Mouse (Mus musculus): Measurements from ENCODE around the gene Grb2. TPM values are rescaled to one million over a fixed set of nuclear protein-coding genes. Genes with fewer than 3 reads are reported as not detected.

The Grb2 gene
- polyA plus RNA-seq, 1 experiment, result 3.8 TPM

DNA sequence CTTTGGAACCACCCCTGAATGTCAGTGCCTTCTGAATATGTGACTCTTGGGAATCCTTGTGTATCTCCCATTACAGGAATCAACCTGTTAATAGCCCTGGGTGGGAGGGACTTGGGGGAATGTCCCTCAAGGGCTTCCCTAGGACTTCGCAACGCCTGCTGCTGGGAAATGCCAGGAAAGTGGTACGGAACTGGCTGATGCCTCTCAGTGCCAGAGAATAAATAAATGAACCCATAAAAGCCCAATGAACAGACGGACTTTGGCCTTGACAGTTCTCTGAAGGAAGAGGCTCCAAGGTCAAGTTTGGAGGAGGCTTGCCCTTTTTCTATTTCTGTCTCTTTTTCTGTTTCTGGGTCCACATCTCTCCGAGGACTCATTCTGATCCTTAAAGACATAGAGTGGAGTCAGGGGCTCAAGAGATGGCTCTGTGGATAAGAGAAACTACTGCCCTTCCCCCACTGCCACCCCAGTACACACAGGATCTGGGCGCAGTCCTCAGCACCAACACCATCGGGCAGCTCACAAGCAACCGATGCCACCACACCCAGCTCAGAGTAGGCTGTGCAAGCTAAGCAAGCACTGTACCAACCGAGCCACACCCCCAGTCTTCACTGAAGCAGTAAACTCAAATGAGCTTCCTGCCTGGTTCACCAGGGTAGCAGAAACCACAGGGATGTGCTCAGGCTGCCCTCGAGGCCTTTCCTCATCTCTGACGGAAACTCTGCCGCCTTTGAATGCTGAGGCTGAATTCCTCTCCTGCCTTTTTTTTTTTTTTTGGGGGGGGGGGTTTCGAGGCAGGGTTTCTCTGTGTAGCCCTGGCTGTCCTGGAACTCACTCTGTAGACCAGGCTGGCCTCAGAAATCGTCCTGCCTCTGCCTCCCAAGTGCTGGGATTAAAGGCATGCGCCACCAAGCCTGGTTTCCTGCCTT, 8.3 kb upstream of the Grb2 start:
- Histone ChIP-seq H3K4me1 (ENCODE audit: control insufficient read depth) (peaks cover 35% of the 10 kb centered on the region), H3K27me3 (ENCODE audit: control insufficient read depth) (no peaks in the 10 kb centered on the region), H3K36me3 (ENCODE audit: control insufficient read depth) (no peaks in the 10 kb centered on the region), H3K9me3 (ENCODE audit: control insufficient read depth, low read length) (no peaks in the 10 kb centered on the region), H3K4me3 (replicated peaks) (no peak overlapping the region)
- TF ChIP-seq GATA1 (IDR thresholded peaks at IDR 0.05; ENCODE audit: low read length) (no peak), TAL1 (IDR thresholded peaks at IDR 0.05; ENCODE audit: low read length) (no peak)

DNA sequence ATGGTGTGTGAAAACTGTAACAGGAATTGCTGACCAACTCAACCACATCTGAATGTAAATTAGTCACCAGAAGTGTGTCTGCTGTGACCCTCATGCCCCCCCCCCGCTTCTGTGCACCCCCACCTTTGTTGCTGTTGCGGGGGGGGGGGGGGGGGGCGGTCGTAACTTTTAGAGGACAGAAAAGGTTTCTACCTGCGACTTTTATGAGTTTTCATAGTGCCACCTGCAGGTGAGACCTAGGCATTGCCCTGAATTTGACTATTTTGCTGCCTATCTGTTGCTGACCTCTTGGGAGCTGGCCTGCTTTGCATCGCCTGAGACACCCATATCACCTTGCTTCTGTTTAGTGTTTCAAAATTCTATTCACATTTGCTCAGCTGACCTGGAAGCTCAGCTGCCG, 6.1 kb upstream of the Grb2 start:
- no peaks in the 10 kb centered on the region for H3K36me3 ChIP-seq (ENCODE audit: control insufficient read depth)
- no peak for TF ChIP-seq GATA1 (IDR thresholded peaks at IDR 0.05; ENCODE audit: low read length)
- TF ChIP-seq TAL1 (IDR thresholded peaks at IDR 0.05; ENCODE audit: low read length), result no peak
- no peaks in the 10 kb centered on the region for H3K27me3 ChIP-seq (ENCODE audit: control insufficient read depth)
- no peak overlapping the region for H3K4me3 ChIP-seq (replicated peaks)
- H3K4me1 ChIP-seq (ENCODE audit: control insufficient read depth), result peaks cover 43% of the 10 kb centered on the region
- H3K9me3 ChIP-seq (ENCODE audit: control insufficient read depth, low read length), result no peaks in the 10 kb centered on the region

DNA sequence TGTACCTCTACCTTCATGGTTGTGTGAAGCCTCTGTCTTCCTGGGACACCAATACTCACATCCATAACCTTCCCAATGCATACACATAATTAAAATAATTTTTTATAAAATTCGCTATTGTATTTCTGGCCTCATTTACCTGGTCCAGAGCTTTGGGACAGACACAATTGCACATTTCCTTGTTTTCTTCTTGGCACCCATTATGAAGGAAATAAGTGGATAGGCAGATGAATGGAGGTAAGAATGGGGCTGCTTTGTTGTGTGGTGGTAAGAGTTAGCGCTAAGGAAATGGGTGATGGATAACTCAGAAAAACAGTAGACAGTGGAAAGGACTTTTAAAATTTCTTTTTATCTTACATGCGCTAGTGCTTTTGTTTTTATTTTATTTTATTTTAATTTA, 5.0 kb upstream of the Grb2 start:
- H3K27me3 ChIP-seq (ENCODE audit: control insufficient read depth), result no peaks in the 10 kb centered on the region
- no peak for TF ChIP-seq GATA1 (IDR thresholded peaks at IDR 0.05; ENCODE audit: low read length)
- TF ChIP-seq TAL1 (IDR thresholded peaks at IDR 0.05; ENCODE audit: low read length), result no peak
- H3K9me3 ChIP-seq (ENCODE audit: control insufficient read depth, low read length), result no peaks in the 10 kb centered on the region
- peaks cover 53% of the 10 kb centered on the region for H3K4me1 ChIP-seq (ENCODE audit: control insufficient read depth)
- no peaks in the 10 kb centered on the region for H3K36me3 ChIP-seq (ENCODE audit: control insufficient read depth)
- no peak overlapping the region for H3K4me3 ChIP-seq (replicated peaks)

DNA sequence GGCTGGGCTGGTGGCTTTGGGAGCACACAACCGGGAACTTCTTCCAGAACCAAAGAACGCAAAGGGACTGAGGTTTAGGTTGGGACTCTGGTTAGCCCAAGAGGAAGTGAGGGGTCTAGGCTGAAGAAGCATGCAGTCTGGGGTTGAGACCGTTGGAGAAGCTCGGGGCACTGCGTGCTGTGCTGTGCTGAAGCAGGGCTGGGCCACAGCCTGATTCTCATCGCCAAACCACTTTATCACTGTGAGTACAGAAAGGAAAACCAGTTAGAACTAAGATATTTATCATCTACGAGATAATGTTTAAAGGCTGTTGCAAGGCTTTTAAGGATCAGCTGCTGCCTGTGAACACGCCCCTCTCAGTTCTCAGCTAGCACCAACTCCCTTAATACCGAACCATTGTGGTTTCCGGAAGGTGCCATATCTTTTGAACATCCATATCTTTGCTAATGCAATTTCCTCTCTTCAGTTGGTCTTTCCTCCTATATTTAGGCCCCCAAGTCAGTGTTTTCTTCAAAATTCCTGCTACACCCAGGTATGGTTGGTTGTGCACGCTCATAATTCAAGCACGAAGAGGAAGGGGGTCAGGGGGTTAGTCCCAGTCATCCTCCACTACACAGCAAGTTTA, 4.4 kb upstream of the Grb2 start:
- Histone ChIP-seq H3K9me3 (ENCODE audit: control insufficient read depth, low read length) (no peaks in the 10 kb centered on the region), H3K4me3 (replicated peaks) (no peak overlapping the region), H3K27me3 (ENCODE audit: control insufficient read depth) (no peaks in the 10 kb centered on the region), H3K36me3 (ENCODE audit: control insufficient read depth) (no peaks in the 10 kb centered on the region), H3K4me1 (ENCODE audit: control insufficient read depth) (peaks cover 48% of the 10 kb centered on the region)
- TF ChIP-seq GATA1 (IDR thresholded peaks at IDR 0.05; ENCODE audit: low read length), result no peak

GRCm38 (mm10) chr11:115712268-115712667, 3.9 kb upstream of the Grb2 start:
- Histone ChIP-seq H3K9me3 (ENCODE audit: control insufficient read depth, low read length) (no peaks in the 10 kb centered on the region), H3K4me3 (replicated peaks) (no peak overlapping the region), H3K4me1 (ENCODE audit: control insufficient read depth) (peaks cover 45% of the 10 kb centered on the region), H3K36me3 (ENCODE audit: control insufficient read depth) (no peaks in the 10 kb centered on the region), H3K27me3 (ENCODE audit: control insufficient read depth) (no peaks in the 10 kb centered on the region)
- no peak for TF ChIP-seq GATA1 (IDR thresholded peaks at IDR 0.05; ENCODE audit: low read length)
- TF ChIP-seq TAL1 (IDR thresholded peaks at IDR 0.05; ENCODE audit: low read length), result no peak

GRCm38 (mm10) chr11:115711133-115711532, 2.7 kb upstream of the Grb2 start:
- H3K4me3 ChIP-seq (replicated peaks), result no peak overlapping the region
- no peaks in the 10 kb centered on the region for H3K27me3 ChIP-seq (ENCODE audit: control insufficient read depth)
- TF ChIP-seq TAL1 (IDR thresholded peaks at IDR 0.05; ENCODE audit: low read length) (no peak), GATA1 (IDR thresholded peaks at IDR 0.05; ENCODE audit: low read length) (no peak)
- no peaks in the 10 kb centered on the region for H3K36me3 ChIP-seq (ENCODE audit: control insufficient read depth)
- H3K4me1 ChIP-seq (ENCODE audit: control insufficient read depth), result peaks cover 45% of the 10 kb centered on the region
- H3K9me3 ChIP-seq (ENCODE audit: control insufficient read depth, low read length), result no peaks in the 10 kb centered on the region

GRCm38 (mm10) chr11:115709829-115710559, 1.6 kb upstream of the Grb2 start:
- no peak for TF ChIP-seq GATA1 (IDR thresholded peaks at IDR 0.05; ENCODE audit: low read length)
- no peak for TF ChIP-seq TAL1 (IDR thresholded peaks at IDR 0.05; ENCODE audit: low read length)
- Histone ChIP-seq H3K27me3 (ENCODE audit: control insufficient read depth) (no peaks in the 10 kb centered on the region), H3K36me3 (ENCODE audit: control insufficient read depth) (no peaks in the 10 kb centered on the region; the same call in 1 of the 2 replicates), H3K9me3 (ENCODE audit: control insufficient read depth, low read length) (no peaks in the 10 kb centered on the region), H3K4me3 (replicated peaks) (peak overlapping the region; percentile 95), H3K4me1 (ENCODE audit: control insufficient read depth) (peaks cover 55% of the 10 kb centered on the region)

DNA sequence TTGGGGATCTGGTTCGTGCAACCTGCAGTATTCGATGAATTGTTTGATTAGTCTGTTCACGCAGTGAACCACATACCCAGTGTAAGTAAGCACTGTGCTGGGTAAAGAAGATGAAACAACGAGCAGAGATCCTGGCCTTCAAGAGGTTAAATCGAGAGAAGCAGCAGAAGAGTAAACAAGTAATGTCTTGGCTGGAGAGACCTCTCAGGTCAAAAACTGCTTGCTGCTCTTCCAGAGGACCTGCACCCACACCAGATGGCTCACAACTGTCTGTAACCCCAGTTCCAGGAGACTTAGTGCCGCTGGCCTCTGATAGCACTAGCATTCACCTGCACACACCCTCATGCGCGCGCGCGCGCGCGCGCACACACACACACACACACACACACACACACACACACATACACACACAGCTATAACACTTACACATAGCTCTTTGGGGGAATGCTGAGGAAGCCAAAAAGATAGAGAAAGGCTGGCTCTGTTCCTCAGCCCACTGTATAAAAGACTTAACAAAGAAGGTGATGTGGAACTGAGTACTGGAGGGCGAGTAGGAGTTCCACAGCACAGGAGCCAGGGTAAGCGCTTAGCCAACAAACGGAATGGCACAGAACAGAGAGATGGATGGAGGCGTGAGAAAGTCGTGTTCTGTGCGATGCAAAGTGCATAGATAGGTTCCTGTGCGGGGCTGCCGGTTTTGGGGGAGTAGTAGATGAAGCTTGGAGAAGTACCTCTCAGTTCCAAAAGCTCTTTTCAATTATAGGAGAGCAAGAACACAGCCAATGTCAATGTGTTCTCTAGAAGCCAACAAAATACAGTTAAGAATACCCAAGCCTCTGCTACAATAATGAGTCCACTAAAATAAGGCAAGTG, 795 bp upstream of the Grb2 start:
- TF ChIP-seq GATA1 (IDR thresholded peaks at IDR 0.05; ENCODE audit: low read length) (no peak), TAL1 (IDR thresholded peaks at IDR 0.05; ENCODE audit: low read length) (no peak)
- Histone ChIP-seq H3K4me1 (ENCODE audit: control insufficient read depth) (peaks cover 59% of the 10 kb centered on the region), H3K27me3 (ENCODE audit: control insufficient read depth) (no peaks in the 10 kb centered on the region), H3K36me3 (ENCODE audit: control insufficient read depth) (no peaks in the 10 kb centered on the region; the same call in 1 of the 2 replicates), H3K4me3 (replicated peaks) (peak overlapping the region; percentile 95), H3K9me3 (ENCODE audit: control insufficient read depth, low read length) (no peaks in the 10 kb centered on the region)
